Mouse (Mus musculus) bone marrow, adult 2 months (tissue): Measurements from ENCODE around the gene Tecpr1.

ENCODE experiments used
- CTCF ChIP-seq: fragments of 200-500 bp; IDR thresholded peaks from 2 replicates; pipeline ENCODE4 v1.5.1; 2011; ENCODE audit warnings: low read length, control low read depth; ENCODE audit not compliant: control insufficient read depth, insufficient read depth
- POLR2A ChIP-seq: fragments of 200-500 bp; IDR thresholded peaks from 2 replicates; pipeline ENCODE4 v1.6.1; 2011; ENCODE audit warnings: low read depth, mild to moderate bottlenecking, control low read depth, low read length, borderline replicate concordance; ENCODE audit not compliant: control insufficient read depth

- TF ChIP-seq CTCF: no peak
- no peak for TF ChIP-seq POLR2A
Measured at GRCm38 (mm10) chr5:144151270-144151669, 72.1 kb downstream of the Tecpr1 start.
